Mouse (Mus musculus) heart, embryonic 14.5 days (tissue): Measurements from ENCODE around the gene 1700010I14Rik. TPM values are rescaled to one million over a fixed set of nuclear protein-coding genes. Genes with fewer than 3 reads are reported as not detected.

Source experiments
- ATAC-seq: fragments of 200-750 bp; cut with Nextera tagmentation; 2 replicates; pipeline ENCODE4 v1.8.0; 2017; ENCODE audit warnings: low read depth, moderate TSS enrichment; ENCODE audit not compliant: insufficient number of reproducible peaks, insufficient read depth, low FRiP score
- H3K27ac ChIP-seq, 2 experiments: fragments of 200-500 bp in 1 of 2; fragments of 300-500 bp in 1 of 2; sonication (generic) in 1 of 2; replicated peaks in 1 of 2; 2 replicates each; pipeline ENCODE4 v1.5.1; 2012 to 2014; ENCODE audit warnings: low read depth in 2 of 2, low read length in 2 of 2, control low read depth in 1 of 2, mild to moderate bottlenecking in 1 of 2, mixed read lengths in 1 of 2; ENCODE audit not compliant: control insufficient read depth in 1 of 2, insufficient read depth in 1 of 2
- H3K27me3 ChIP-seq: fragments of 300-500 bp; sonication (generic); 2 replicates; pipeline ENCODE4 v1.6.1; 2014; ENCODE audit warnings: mild to moderate bottlenecking, low read length, control low read depth; ENCODE audit not compliant: control insufficient read depth, insufficient read depth
- H3K36me3 ChIP-seq: fragments of 300-500 bp; sonication (generic); 2 replicates; pipeline ENCODE4 v1.6.1; 2014; ENCODE audit warnings: mild to moderate bottlenecking, control low read depth, low read length, mixed read lengths; ENCODE audit not compliant: control insufficient read depth, insufficient read depth
- H3K4me1 ChIP-seq, 2 experiments: fragments of 200-500 bp in 1 of 2; fragments of 300-500 bp in 1 of 2; sonication (generic) in 1 of 2; 2 replicates each; pipeline ENCODE4 v1.6.1; 2012 to 2014; ENCODE audit warnings: low read length in 2 of 2, control low read depth in 1 of 2, mixed read lengths in 1 of 2; ENCODE audit not compliant: control insufficient read depth in 2 of 2, insufficient read depth in 2 of 2
- H3K4me2 ChIP-seq: fragments of 300-500 bp; sonication (generic); 2 replicates; pipeline ENCODE4 v1.6.1; 2014; ENCODE audit warnings: mild to moderate bottlenecking, low read length
- H3K4me3 ChIP-seq, 2 experiments: fragments of 200-500 bp in 1 of 2; fragments of 300-500 bp in 1 of 2; sonication (generic) in 1 of 2; 2 replicates each; pipeline ENCODE4 v1.5.1; 2012 to 2014; ENCODE audit warnings: low read length in 2 of 2, mild to moderate bottlenecking in 2 of 2, control low read depth in 1 of 2, low read depth in 1 of 2, moderate library complexity in 1 of 2; ENCODE audit not compliant: control insufficient read depth in 1 of 2, insufficient read depth in 1 of 2
- H3K9ac ChIP-seq: fragments of 300-500 bp; sonication (generic); 2 replicates; pipeline ENCODE4 v1.6.1; 2014; ENCODE audit warnings: mild to moderate bottlenecking, low read length
- H3K9me3 ChIP-seq: fragments of 300-500 bp; sonication (generic); 2 replicates; pipeline ENCODE4 v1.6.1; 2016; ENCODE audit warnings: low read length, control low read depth; ENCODE audit not compliant: control insufficient read depth
- WGBS: fragments of 180-500 bp; shearing (Covaris S2); extraction: QIAGEN DNeasy Blood & Tissue Kit; methylation state at CpG from one replicate; pipeline ENCODE4 v1.1.7; 2014; 5-methylcytosine and 5-hydroxymethylcytosine counted together
- polyA plus RNA-seq: library from polyadenylated mRNA; unstranded; fragments of >200 nt; fragmentation: Nextera tagmentation; extraction: Ambion mirVana; gene quantifications from 2 replicates; pipeline ENCODE4 v1.2.1, GENCODE M21; 2014

Gene 1700010I14Rik
- 0.32 and 0.46 TPM in 2 replicates for polyA plus RNA-seq

GRCm38 (mm10) chr17:8988119-8988807, at the start of gene 1700010I14Rik:
TSS of gene 1700010I14Rik (plus strand) at chr17:8988333.
- Histone ChIP-seq H3K27ac (peak within 1 kb of the TSS; percentile 38 to 41; a peak in 3 of 4 replicates), H3K36me3 (no peaks in the 10 kb centered on the region), H3K9ac (no peak within 1 kb of the TSS), H3K27me3 (no peaks in the 10 kb centered on the region), H3K4me2 (peak within 1 kb of the TSS; percentile 49), H3K4me3 (peak within 1 kb of the TSS; percentile 5 to 33), H3K9me3 (no peaks in the 10 kb centered on the region), H3K4me1 (peaks cover 4 to 5% of the 10 kb centered on the region in 2 experiments; a peak in 1 of 4 replicates)
- no peak for ATAC-seq
- 5% methylated on average over 13 of the region's 13 CpGs for WGBS

GRCm38 (mm10) chr17:8951588-8951987, 36.5 kb upstream of the 1700010I14Rik start:
- Histone ChIP-seq H3K4me3 (no peak overlapping the region), H3K36me3 (no peaks in the 10 kb centered on the region), H3K27me3 (no peaks in the 10 kb centered on the region; the same call in 1 of the 2 replicates), H3K9ac (no peak overlapping the region), H3K9me3 (no peaks in the 10 kb centered on the region), H3K4me1 (no peaks in the 10 kb centered on the region; a peak in 1 of 4 replicates), H3K4me2 (no peak overlapping the region), H3K27ac (no peak overlapping the region)
- WGBS = 54% methylated on average over 5 of the region's 5 CpGs
- ATAC-seq = no peak

DNA sequence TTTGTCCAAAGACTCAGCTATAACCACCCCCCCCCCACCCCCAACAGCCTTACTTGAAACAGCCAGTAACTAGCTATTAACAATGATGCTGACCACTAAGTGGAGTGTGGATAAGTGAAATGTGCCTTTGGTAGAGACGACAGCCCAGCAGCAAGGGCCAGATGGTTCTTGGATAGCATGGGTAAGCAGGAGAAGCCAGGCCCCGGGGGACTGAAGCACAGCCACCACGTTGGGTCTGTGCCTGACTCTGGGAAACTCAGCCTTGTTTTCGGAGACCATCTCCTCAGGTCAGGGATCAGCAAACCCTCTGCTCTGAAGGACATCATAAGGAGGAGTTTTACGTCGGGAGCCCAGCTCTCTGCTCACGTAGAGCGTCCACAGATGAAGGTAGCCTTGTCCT, 35.2 kb upstream of the 1700010I14Rik start:
- no peaks in the 10 kb centered on the region for H3K36me3 ChIP-seq
- no peaks in the 10 kb centered on the region for H3K9me3 ChIP-seq
- H3K27ac ChIP-seq = no peak overlapping the region
- no peak overlapping the region for H3K9ac ChIP-seq
- 80% methylated on average over 8 of the region's 8 CpGs for WGBS
- no peak overlapping the region for H3K4me2 ChIP-seq
- H3K4me3 ChIP-seq = no peak overlapping the region
- peaks cover 0 to 2% of the 10 kb centered on the region in 2 experiments; a peak in 1 of 4 replicates for H3K4me1 ChIP-seq
- H3K27me3 ChIP-seq = no peaks in the 10 kb centered on the region
- no peak for ATAC-seq

DNA sequence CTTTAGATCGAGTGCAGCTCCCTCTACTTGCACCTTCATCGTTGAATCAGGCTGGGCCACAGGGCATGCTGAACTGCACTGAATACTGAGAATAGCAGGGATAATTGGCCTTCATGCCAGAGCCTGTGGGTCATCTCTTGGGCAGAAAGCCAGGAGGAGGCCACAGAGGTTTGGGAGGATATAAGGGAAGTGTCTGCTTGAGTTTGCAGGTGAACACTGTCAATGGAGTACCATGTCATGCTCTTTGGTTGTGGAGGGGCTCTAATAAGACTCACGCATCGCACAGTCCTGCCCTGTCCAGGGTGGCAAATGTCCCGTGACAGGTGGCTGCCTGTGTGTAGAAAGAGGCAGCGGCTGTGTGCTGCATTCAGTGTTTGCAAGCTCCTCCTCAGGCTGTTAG, 30.0 kb upstream of the 1700010I14Rik start:
- Histone ChIP-seq H3K27ac (no peak overlapping the region), H3K4me3 (no peak overlapping the region), H3K27me3 (no peaks in the 10 kb centered on the region), H3K9me3 (no peaks in the 10 kb centered on the region), H3K36me3 (no peaks in the 10 kb centered on the region), H3K4me1 (0 out of 4 replicates have a peak, but pooled peaks cover 0 to 3% of the 10 kb centered on the region in 2 experiments), H3K9ac (no peak overlapping the region), H3K4me2 (no peak overlapping the region)
- 59% methylated on average over 6 of the region's 6 CpGs for WGBS
- ATAC-seq = no peak

DNA sequence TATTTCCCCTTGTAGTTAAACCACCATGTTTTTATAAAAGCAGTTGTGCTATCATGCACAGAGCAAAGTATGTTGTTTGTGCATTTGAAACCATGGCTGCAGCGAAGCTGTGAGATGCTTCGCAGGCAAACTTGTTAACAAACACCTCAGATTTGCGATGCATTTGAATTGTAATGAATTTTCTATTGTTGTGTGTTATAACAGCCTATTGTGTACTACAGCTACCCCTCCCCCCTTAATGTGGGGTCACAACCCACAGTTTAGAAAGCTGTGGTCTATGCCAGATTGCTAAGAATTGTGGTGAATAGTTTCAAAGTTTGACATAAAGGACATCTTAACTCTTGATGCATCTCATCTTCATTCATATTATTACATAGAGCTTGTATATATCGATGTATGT, 27.7 kb upstream of the 1700010I14Rik start:
- H3K27ac ChIP-seq = no peak overlapping the region
- WGBS = 88% methylated on average over 4 of the region's 4 CpGs
- H3K4me2 ChIP-seq = no peak overlapping the region
- ATAC-seq = no peak
- H3K36me3 ChIP-seq = no peaks in the 10 kb centered on the region
- no peak overlapping the region for H3K4me3 ChIP-seq
- 0 out of 4 replicates have a peak, but pooled peaks cover 0 to 3% of the 10 kb centered on the region in 2 experiments for H3K4me1 ChIP-seq
- H3K9me3 ChIP-seq = no peaks in the 10 kb centered on the region
- H3K9ac ChIP-seq = no peak overlapping the region
- H3K27me3 ChIP-seq = no peaks in the 10 kb centered on the region

DNA sequence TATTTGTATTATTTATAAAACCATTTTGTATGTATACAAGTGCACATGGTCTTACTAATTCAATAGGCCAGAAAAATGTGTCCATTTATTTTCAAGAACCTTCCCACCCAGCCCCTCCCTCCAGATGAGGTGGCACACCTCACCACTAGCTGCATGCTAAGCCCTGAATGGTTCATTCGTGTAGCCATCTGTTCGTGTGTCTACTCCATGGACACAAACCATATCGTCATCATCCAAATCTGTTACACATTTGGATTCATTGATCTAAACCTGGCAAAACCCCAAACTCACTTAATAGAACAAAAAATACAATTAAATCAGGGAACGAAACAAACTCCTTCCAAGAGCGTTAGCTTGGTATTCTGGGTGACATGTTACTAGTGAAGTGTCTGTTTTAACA, 27.0 kb upstream of the 1700010I14Rik start:
- Histone ChIP-seq H3K9ac (no peak overlapping the region), H3K4me3 (no peak overlapping the region), H3K36me3 (no peaks in the 10 kb centered on the region), H3K27me3 (no peaks in the 10 kb centered on the region), H3K4me1 (0 out of 4 replicates have a peak, but pooled peaks cover 0 to 3% of the 10 kb centered on the region in 2 experiments), H3K9me3 (no peaks in the 10 kb centered on the region), H3K27ac (no peak overlapping the region), H3K4me2 (no peak overlapping the region)
- no peak for ATAC-seq
- WGBS = 85% methylated on average over 5 of the region's 5 CpGs

DNA sequence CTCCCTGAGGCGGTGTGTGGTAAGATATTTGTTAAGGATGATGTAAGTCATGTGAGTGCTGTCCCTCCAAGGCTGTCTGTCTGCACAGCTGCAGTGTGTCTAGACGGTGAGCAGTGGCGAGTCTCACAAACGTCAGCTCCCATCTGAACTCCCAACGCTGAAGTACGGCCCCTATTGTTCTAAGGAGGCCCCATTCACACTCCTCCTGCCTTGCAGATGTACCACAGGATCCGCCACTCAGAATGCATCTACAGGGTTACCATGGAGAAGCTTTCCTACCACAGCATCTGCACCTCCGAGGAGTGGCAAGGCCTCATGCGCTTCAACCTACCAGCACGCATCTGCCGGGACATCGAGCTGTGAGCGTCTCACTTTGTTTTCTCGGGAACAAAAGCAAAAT, 26.5 kb upstream of the 1700010I14Rik start:
- Histone ChIP-seq H3K4me2 (no peak overlapping the region), H3K9me3 (no peaks in the 10 kb centered on the region), H3K9ac (no peak overlapping the region), H3K4me1 (0 out of 4 replicates have a peak, but pooled peaks cover 0 to 3% of the 10 kb centered on the region in 2 experiments), H3K27me3 (no peaks in the 10 kb centered on the region), H3K27ac (no peak overlapping the region), H3K4me3 (no peak overlapping the region), H3K36me3 (no peaks in the 10 kb centered on the region)
- 72% methylated on average over 14 of the region's 14 CpGs for WGBS
- no peak for ATAC-seq
